Mouse (Mus musculus): Measurements from ENCODE around the gene Dop1b.
"Not testable (repeated sequence)": the region's sequence is repeated elsewhere in the genome, so short reads cannot be mapped to it uniquely, and the experiment has no call there.

The Dop1b gene

DNA sequence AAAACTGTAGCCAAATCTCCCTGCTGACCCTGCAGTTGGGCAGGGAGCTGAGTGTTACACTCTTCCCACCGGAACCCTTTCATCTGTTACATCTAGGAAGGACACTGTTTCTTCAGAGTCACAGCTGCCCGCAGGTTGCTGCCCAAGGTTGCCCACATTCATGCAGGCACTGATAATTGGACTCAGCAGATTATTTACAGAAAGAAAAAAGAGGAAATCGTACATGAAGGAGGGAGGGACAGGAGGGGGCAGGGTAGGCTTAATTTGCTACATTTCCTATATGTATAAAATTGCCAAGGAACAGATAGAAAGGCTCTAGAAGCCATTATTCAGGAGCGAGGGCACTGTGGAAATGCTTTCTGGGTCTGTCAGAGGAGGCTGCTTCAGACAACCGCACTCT, 44.9 kb downstream of the Dop1b start:
- DNase-seq (ENCODE audit: low spot score): no peak

DNA sequence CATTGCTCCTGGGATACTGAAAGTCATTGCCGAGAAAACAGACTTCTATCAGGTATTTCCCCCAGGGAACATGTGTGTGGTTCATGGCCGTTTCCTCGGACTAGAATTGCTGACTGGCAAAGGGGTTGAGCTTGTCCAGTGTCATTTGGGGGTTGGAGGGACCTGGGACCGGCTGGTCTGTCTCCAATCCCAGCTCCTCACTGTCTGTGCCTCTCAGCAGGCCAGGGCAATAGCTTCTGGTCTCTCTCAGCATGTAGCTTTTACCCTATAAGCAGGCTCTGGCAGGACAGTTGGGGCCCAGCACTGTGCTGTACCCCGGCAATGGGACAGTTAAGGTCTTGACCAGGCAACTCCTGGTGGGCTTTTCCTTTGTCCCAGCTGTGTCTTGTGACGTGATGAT, 51.7 kb downstream of the Dop1b start:
- no peak for DNase-seq (ENCODE audit: low spot score)

DNA sequence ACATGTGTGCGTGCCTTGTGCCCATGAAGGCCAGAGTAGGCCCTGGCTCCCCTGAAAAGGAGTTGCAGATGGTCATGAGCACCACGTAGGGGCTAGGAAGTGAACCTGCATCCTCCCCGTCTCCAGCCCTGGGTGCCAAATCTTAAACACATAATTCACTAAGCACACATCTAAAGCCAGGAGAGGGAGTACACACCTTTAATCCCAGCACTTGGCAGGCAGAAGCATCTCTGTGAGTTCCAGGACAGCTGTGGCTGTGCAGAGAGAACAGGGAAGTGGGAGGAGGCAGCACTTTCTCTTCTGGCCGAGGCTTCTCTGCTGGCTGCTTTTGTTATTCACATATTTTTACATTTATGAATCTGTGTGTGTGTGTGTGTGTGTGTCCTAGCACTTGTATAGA, 52.9 kb downstream of the Dop1b start:
- DNase-seq (ENCODE audit: low spot score): no peak

DNA sequence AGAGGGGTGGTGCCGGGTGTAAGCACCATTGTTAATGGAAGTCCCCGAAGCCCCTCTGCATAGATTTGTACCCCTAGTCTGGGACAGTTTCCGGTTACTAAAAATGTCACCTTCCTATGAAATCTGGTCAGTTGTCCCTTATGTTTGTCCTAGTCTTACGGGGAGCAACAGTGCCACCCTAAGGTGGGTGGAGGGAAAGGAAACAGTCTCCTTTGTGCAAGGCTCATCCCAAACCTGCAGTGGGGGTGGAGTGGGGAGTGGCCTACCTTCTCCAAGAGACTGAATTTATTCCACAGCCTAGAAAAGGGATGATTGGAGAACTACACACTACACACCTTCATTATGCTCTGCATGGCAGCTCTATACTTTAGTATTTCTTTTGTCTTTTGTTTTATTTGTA, 55.3 kb downstream of the Dop1b start:
- DNase-seq (ENCODE audit: low spot score): peak; percentile 43

DNA sequence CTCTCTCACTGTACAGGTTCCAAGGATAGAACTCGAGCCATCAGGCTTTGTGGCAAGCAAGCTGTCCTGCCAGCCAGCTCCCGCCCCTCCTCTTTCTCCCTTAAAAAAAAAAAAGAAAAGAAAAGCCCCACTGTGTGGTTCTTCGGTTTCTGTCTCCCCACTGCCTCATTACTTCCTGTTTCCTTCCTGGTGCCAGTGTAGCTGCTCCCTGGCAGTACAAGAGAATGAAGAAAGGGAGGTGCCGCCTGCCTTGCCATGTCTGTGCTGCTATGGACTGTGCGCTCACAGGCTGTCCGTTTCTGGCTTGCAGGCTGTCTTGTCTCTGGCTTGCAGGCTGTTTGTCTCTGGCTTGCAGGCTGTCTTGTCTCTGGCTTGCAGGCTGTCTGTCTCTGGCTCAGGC, 55.8 kb downstream of the Dop1b start:
- no peak for DNase-seq (ENCODE audit: low spot score)

DNA sequence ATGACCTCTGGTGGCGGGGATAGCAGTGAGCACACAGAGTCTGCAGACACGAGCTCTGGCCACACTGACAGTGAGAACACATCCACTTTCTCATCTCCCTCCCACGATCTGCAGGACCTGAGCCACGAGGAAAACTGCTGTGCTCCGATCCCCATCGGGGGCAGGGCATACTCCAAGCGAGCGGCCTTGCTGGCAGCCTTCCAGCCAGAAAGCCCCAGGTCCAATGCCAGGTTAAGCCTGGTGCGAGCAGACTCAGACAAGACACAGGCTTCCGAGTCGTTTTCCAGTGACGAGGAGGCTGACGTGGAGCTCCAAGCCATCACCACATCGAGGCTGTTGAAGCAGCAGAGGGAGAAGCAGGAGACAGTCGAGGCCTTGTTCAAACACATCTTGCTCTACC, 57.9 kb downstream of the Dop1b start:
- DNase-seq (ENCODE audit: low spot score): no peak

DNA sequence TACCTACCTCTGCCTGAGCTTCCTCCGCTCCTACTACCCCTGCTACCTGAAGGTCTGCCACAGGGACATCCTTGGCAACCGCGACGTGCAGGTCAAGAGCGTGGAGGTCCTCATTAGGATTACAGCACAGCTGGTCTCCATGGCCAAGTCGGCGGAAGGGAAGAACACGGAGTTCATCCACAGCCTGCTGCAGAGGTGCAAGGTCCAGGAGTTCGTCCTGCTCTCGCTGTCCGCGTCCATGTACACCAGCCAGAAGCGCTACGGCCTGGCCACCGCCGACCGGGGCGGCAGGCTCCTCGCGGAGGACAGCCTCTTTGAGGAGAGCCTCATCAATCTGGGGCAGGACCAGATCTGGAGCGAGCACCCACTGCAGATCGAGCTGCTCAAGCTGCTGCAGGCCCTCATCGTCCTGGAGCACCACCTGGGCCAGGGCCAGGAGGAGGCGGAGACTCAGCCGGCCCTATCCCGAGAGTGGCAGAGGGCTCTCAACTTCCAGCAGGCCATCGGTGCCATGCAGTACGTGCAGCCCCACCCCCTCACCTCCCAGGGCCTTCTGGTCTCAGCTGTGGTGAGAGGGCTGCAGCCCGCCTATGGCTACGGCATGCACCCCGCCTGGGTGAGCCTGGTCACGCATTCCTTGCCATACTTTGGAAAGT, 58.7 kb downstream of the Dop1b start:
- peak; percentile 65 for DNase-seq (ENCODE audit: low spot score)

DNA sequence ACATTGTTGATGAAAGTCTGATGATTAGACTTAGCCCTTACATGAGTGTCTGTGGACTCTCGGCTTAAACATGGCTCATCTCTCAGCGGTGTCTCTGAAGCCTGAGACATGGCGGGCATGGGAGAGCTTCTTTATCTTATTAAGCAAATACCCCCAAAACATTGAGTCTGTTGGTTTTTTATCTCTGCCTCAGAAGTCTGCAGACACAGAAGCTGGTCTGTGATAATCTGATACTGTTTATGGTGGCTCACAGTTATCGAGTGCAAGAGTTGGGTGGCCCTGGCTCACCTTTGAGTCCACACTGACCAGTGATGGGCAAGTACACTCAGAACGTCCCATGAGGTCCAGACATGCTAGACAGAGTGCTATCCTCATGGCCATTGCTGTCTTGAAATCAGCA, 63.0 kb downstream of the Dop1b start:
- DNase-seq (ENCODE audit: low spot score): no peak

DNA sequence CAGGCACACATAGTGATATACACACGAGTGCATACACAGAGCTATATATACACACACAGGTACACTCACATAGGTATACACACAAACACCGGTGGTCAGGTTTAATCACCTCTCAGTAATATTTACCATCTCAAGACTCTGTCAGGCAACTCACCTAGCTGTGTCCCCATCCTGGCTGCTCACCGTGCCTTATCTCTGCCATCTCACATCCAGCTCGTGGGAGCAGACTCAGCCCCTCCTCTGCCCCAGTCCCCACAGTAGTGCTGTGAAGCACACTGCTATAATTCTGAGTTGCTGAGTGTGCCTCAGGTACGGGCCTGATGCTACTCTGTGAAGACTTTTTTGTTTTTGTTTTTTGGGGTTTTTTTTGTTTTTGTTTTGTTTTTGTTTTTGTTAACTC, 64.8 kb downstream of the Dop1b start:
- no peak for DNase-seq (ENCODE audit: low spot score)

DNA sequence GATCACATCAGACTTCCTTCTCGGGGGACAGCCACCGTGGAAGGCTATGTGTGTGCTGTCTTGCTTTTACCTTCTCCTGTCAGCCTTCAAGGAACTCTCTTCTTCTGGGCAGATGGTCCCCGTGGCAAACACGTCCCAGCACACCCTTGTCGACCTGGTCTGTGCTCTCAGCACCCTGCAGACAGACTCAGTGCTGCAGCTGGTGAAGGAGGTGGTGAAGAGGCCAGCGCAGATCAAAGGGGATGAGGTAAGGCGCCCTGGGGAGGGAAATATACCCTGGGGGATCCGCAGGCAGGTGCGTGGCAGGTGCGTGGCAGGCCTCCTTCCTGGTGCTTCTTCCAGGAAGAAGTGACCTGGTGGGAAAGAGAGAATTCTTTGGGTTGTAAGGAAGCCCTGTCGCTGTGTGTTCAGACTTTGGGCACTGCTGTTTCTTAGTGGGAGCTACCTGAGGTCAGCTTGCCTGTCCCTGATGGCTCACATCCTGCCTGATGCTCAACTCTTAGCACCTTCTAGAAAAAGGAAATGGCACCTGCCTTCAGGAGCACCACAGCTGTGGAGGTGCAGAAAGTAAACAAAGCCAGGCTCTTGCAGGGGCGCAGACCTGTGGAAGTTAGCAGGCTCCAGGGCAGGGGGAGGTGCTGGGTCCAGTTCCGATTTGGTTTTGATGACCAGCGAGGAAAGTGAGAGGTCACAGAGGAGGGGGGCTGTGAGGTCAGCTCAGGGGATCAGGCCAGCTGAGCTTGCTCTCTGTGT, 65.7 kb downstream of the Dop1b start:
- DNase-seq (ENCODE audit: low spot score): no peak

DNA sequence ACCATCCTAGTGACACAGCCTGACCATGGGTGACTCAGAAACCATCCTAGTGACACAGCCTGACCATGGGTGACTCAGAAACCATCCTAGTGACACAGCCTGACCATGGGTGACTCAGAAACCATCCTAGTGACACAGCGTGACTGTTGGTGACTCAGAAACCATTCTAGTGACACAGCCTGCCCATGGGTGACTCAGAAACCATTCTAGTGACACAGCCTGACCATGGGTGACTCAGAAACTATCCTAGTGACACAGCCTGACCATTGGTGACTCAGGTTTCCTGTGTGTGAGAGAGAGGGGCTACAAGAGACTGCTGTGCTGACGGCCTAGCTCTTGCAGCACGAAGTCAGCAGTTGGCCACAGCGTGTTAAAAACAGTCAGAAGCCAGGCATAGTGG, 66.7 kb downstream of the Dop1b start:
- not testable (repeated sequence) for DNase-seq (ENCODE audit: low spot score)

DNA sequence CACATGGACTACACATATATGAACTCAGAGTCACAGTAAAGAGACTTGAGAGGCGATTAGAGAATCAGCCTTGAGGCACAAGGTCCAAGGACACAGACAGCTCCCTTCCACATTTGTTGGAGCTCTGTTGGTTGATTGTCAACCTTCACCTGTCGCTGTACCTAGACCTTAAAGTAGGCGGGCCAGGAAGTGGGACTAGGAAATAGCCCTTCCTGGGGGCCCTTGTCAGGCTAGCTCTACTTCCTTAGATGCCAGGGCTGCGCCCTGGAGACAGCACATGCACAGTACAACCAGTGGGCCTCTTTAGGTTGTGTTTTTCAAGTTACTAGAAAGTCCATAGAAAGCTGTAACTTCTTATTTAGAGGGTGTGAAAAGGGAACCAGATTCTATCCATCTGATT, 67.8 kb downstream of the Dop1b start:
- DNase-seq (ENCODE audit: low spot score): no peak

DNA sequence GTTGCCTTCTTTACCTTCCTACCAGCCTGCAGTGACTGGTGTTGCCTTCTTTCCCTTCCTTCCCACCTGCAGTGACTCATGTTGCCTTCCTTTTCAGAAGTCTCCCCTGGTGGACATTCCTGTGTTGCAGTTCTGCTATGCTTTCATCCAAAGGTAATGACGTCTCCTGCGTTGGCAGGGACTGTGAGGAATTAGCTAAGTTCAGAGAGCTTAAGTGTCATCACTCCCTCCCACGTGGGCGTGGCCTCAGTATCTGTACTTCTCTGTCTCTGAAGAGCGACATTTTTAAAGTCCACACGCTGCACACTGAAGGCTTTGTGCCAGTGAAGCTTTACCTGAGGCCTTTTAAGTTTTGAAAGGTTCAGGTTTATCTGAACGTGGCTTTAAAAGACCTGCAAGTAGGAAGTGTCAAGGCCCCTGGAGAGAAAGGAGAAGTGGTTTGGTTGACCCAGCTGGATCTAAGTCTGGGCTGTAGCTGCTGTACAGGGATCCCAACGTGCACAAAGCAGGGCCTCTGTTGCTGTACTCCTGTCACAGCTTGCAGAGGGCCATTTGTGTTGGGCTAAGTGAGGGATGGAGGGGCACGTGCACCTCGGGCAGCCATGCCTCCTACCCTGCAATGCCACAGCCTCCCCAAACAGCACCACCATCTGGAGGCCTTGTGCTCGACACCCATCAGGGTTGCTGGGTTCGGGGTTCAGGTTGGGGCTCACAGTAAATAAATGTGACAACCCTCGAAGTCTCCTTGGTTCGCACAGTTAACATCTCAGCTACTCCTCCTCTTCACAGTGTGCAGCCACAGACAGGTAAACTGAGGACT, 69.2 kb downstream of the Dop1b start:
- DNase-seq (ENCODE audit: low spot score): peak; percentile 21

DNA sequence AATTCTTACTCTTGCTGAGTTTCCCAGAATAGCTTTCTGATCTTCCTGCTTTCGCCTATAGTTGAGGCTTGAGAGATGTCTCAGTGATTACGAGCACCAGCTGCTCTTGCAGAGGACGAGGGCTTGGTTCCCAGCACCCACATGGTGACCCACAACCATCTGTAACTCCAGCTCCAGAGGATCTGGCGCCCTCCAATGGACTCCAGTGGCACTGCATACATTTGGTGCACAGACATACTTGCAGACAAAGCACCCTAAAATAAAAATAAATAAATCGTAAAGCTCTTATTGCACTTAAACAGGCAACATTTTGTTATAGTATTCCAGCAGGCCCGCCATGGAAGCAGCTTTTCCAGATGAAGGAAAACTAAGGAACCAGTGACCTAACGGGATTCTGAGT, 72.5 kb downstream of the Dop1b start:
- no peak for DNase-seq (ENCODE audit: low spot score)

DNA sequence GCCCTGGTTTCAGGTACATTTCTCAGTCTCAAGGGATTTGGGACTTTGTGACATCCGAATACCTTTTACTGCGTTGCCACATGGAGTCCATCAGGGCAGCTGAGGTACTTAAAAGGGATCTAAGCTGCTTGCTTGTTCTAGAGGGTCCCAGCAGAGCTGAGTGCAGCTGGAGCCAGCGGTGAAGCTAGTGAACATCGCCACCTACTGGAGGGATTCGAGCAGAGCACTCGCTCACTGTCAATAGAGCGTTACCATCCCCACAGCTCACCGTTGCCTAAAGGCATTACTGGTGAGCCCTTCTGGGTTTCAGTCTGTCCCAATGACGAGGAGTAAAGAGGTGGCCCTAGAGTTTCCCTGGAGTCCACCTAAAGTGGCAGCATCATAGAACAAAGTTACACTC, 74.1 kb downstream of the Dop1b start:
- DNase-seq (ENCODE audit: low spot score): peak; percentile 50

DNA sequence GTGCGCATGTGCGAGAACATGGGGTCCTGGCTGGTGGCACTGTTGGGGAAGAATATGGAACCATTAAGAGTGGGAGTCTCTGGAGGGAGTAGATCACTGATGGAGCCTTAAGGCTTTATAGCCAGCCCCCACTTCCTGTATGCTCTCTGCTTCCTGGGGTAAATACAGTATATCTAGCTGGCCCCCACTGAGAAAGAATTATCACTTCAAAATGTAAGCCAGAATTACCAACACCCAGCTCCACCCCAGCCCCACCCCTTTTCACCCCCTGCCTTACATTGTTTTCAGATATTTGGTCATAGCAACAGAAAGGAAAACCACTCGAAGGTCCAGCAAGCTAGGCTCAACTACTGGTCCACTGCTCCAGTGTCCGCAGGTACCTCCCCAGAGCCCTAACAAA, 76.7 kb downstream of the Dop1b start:
- no peak for DNase-seq (ENCODE audit: low spot score)

DNA sequence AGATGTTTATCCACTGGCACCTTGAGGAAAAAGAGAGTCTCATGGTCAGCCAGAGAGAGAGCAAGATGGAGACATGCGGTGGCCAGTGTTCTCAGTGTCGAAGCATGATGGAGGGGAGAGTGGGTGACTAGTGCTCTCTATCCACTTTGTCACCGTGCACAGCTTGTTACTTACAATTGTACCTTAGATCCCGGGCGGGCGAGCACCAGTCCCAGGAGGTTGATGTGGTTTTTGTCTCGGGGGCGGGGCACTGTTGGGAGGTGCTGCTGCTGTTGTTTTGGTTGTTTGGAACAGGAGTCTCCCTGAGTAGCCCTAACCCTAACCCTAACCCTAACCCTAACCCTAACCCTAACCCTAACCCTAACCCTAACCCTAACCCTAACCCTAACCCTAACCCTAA, 77.2 kb downstream of the Dop1b start:
- no peak for DNase-seq (ENCODE audit: low spot score)

DNA sequence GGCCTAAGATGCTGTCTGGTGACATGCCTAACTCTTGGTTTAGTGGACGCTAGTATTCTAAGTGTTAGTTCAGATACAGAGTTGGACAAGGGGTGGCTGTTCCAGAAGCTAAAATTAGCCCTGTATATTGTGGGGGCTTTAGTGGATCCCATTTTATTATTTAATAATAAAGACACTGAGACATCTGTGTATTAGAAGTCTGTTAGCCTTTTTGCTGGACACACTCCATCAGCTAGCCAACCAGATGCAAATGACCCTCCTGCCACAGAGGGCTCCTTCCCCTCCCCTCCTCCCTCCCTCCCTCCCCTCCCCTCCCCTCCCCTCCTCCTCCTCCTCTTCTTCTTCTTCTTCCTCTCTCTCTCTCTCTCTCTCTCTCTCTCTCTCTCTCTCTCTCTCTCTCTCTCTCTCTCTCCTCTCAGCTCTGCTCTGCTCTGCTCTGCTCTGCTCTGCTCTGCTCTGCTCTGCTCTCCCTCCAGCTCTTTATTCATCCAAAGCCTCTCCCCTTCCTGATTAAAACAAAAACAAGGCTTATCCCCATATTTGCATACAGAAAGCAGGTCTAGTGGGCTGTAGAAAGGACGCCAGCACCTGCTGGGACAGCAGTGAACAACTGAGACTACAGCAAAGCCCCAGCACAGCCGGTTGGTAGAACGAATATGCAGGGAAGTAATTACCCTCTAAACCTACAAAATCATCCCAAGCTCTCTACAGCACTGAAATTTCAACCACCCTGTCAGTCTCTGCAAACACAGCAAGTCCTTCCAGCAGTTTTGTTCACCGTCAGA, 78.5 kb downstream of the Dop1b start:
- no peak for DNase-seq (ENCODE audit: low spot score)

DNA sequence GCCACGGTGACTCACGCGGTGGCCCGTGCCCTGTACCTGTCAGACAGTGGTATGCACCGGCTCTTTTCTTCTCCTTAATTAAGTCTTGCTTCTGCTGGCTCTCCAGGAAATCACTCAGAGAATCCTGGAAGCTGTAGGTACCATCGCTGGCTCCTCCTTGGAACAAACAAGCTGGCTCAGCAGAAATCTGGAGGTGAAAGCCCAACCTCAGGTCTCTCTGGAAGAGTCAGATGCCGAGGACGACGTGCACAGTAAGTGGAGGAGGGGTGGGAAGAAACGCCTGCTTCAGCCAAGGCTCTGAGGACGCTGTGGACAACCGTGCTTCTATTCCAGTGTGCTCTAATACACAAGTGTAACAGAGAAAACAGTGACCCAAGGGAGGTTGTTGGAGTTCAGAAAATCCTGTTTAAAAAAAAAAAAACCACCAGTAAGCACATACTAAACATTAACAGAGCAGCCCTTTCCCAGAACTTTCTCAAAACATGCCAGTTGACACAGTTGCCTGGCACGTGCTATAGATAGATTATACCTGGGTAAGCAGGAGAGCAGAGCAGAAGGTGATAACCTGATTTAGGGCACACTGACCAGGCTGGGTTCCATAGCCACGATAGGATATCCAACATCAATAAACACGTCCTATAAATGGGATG, 81.4 kb downstream of the Dop1b start:
- no peak for DNase-seq (ENCODE audit: low spot score)

DNA sequence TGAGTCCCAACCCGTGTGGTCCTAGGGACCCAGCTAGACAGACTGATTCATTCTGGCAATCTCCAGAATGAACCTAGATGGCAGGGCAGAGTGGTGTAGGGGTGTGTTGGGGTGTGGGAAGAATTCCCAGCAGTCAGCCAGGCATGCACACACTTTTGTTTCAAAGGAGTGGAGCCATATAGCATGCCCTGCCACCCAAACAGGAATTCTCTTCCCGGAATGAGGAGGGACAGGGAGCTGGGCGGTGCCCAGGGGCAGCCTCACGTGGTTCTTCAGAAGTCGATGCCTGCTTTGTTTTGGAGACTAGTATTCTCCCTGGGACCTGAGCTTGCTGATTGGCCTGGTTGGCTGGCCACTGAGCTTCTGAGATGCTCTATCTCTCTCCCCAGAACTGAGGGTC, 83.1 kb downstream of the Dop1b start:
- DNase-seq (ENCODE audit: low spot score): no peak

DNA sequence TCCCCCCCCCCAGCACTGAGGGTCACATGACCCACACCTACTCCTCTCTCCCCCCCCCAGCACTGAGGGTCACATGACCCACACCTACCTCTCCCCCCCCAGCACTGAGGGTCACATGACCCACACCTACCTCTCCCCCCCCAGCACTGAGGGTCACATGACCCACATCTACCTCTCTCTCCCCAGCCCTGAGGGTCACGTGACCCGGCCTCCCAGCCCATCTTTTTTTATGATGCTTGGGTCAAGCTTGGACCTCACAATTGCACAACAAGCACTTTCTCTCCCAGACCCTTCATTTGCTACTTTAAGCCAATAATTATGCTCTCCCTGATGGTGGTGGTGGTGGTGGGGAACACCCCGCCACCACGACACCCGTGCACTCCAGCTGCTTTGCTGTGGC, 83.7 kb downstream of the Dop1b start:
- DNase-seq (ENCODE audit: low spot score): no peak
